Mouse (Mus musculus): ENCODE data around the gene Zdhhc16.

DNA sequence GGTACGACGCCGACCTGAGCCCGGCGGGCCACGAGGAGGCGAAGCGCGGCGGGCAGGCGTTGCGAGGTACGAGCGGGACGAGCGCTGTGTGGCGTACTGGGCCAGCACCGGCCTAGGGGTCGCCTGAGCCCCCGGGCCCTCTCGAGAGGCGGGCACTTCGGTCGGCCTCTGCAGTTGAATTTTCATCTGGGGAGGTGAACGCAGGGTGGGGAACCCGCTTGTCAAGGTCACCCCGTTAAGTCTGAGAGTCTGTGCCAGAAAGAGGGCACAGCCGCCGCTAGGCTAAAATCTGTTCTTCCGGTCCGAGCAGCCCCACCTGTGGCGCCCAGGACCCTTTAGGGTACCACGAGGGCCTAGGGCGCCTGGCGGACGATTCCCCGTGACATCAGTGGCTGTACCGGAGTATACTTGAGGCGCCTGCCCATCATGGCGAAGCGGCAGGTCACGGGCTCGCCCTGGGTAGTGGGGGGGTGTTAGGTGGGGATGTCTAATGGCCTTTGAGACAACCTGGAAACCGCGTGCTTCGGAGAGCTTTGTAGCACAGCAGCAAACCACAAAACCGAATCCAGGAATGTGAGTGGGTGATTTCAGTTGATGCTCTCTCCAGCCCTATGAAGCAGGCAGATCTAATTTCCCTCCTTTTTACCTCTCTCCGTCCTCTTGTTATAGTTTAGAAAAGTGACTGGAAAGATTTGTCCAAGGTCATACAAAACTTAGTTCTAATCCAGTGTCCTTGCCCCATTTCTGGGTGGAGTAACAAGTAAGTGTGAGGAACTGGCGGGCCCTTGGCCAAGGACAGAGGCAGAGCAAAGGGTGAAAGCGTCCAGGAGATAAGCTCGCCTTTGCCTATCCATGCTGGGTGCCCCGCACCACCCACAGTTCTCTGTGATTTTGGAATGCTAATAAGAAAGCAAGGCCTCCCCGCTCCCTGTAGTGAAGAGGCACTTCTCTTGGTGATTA, 20.9 kb upstream of the Zdhhc16 start:
- TF ChIP-seq CTCF (IDR thresholded peaks at IDR 0.05; ENCODE audit: low read depth), result no peak
- no peak for TF ChIP-seq EP300 (IDR thresholded peaks at IDR 0.05; ENCODE audit: low read depth)

Measured in liver, postnatal 0 days (tissue).